Mouse (Mus musculus): ENCODE measurements around the gene Prkch.

Gene Prkch

DNA sequence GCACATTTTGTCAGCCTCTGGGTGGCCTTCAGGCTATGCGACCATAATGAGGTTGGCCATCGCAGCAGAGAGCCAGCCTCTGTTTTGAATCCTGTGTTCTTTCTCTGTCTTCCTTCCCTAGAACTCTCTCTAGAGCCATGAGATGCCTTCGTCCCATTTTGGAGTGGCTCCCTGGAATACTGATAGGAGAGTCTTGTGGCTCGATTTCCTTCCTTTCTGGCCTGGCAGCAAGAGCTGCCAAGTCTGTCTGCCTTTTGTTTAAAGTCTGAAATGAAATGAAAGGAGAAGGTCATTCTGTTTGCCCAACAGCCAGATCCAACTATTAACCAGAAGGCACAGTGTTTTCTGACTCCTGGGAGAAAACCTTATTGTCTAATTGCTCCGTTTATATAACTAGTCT lies 184.2 kb downstream of the Prkch start:
- no peak for DNase-seq

DNA sequence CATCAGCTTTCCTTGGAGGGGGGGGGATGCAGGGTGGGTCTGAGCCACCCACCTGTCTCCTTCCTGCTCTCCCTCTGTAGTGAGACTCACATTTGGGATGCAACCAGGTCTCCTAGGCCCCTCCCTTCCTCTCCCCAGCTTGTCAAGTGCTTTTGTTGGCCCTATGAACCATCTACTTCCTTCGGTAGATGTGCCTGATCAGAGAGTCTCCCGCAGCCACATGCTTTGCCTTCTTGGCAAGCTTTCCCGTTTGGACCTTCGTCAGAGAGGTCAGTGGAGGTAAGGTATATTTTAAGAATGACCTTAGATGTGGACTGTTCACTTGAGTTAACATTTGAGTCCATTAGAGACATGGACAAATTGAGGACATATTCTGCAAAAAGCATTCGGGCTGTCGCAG lies 184.9 kb downstream of the Prkch start:
- no peak for DNase-seq

DNA sequence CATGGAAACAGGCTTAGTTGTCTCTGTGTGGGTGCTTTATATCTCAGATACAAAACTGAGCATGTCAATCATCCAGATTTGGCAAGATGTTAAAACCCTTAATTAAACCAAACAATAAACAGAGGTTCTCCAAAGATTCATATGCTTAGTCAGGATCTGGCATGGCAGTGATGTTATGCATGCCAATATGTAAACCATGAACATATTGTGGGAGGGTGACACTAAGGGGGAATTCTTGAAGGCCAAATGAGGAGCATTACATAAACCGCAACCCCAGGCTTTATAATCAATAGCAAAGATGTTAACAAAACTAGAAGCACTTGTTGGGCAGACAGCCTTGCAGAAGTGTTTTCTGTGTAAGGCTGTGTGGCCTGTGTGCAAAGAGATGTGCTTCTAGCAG lies 186.2 kb downstream of the Prkch start:
- no peak for DNase-seq

DNA sequence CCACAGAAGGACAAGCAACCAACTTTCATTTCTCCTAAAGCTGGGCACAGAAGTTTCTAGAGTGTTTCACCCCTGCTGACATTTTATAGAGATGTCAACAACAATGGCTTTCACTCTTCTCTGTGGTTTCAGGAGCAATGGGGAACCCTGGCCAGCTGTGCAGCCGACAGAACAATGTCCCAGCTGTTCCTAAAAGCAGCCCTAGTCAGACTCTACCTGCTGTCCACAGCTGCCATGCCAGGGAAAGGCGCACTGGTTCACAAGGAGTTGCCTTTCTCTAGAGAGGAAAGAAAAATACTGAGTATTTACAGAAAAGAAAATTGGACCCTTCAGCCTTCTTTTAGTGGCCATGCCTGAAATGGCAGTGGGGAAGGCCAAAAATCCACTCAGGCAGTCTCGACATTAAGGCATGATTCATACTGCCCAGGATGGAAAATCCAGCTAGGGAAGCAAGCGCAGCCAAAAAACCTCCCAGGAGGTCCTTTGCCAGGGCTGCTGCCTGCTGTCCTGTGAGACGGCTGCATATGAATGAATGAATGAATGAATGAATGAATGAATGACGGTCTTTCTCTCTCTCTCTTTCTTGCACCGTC lies 190.3 kb downstream of the Prkch start:
- DNase-seq = no peak

DNA sequence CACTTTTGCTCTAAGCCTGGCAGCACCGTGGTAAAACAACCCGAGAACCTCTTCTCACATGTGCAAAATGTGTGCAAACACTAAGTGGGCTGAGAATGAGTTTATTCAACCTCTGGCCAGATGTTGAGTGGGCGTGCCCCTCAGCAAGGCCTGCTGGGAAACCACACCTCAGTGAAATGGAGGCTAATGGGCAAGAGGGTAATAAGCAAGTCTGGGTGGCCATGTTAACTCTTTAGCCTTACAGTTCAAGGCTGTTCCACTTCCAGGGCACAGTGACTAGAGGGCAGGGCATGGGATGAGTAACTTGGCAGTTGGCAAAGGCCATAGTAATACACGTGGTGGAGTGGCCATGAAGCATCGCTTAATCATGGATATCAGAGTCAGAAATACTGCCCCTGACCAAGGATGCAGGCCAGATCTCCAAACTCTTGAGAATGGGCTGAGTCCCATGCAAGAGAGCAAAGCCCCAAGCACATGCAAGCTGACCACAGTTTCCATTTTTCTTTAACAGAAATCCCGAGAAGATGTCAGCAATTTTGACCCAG lies 191.9 kb downstream of the Prkch start:
- DNase-seq = no peak

DNA sequence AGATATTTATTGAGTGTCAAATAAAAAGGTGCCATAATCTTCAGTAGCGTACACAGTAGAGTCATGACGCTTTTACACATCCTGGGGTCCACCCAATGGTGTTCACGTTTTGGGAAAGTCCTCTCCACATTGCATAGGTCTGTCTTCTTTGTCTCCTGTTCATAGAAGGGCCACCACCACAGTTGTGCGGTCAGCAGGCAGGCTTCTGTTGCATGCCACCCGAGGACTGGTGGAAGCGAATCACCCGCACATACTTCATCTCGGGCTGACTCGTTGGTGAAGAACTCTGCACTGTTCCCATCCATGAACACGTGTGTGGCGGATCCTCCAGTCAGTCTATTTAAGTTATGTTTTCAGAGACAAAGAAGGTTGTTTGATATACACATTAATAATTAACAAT lies 193.1 kb downstream of the Prkch start:
- DNase-seq = no peak

DNA sequence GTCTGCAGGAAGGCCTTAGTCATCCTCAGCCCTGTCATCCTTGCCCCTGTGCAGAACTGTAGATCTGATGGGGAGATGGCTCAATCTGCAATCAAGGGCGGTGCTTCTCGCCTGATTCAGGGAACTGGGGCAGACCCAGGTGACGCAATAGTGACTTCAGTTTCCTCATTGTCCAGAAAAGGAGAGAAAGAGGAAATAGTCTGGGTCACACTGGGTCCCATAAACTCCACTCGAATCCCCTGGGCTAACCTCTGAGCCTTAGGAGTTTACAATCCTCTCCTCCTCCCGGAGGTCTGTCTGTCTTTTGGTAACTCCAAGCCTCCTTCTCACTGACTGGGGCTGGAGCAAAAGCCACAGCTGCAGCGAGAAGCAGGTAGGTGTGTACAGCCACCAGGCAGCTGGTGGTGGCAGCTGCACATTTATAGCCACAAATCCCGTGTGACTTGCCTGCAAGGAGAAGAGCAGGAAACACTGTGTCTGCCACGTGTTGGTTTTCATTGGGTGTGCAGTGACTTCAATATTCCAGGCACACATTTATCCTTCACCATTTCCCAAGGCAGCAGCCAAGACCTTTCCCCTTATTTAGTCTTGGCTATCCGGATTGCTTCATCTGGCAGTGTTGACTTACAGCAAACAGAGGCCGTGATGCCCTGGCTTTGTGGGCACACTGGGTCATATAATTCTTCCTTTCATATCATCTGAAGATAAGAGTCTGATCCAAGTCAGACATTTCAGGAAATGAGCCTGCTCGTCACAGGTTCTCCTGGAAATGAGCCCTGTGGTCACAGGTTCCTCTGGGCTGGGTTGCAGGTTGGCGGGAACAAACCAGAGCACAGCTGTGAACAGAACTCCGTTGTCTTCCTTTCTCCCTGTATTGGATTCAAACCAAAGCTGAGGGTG lies 195.0 kb downstream of the Prkch start:
- DNase-seq = peak; percentile 67

DNA sequence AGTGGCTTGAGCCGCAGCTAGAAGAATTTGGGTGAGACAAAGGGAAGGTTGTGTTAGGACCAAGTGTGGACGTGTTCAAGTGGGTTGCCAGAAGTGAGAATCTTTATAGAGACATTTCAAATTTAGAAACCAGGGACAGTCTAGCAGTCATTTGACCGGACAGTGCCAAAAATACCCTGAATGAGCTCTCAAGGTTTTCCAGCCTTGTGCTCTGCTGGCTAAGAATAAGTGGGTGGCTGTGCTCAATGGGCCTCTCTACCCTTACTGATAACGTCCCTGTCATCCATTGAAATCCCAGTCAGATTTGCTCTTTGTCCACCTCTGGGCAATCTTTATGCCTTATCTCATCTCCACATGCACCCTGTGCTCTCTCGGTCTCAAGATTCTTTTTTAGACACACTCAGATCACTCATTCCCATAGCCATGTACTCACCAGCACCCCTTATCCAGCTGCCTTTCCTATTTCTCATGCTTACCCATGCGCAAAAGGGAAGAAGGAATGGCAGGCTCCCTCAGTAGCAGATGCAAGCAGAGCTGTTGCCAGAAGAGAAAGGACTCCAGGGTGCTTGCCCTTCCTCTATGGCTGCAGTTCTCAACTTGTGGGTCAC lies 196.9 kb downstream of the Prkch start:
- DNase-seq = no peak

DNA sequence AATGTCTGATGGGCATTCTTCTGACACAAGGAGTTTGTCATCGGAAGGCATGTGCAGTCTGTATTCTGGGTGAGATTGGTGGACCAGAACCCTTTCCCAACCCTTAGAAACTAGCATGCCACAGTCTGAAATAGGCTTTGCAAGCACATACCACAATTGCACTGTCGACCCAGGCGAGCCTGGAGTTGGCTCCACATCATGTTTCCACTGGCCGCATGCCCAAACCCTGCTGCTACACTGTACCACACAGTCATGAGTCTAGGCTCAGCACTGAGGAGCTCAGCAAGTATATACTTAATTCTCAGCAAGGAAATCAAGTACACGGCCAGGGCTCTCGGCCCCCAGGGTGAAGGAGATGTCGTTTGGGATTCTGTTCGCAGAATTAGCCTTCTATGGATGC lies 202.3 kb downstream of the Prkch start:
- DNase-seq = no peak

DNA sequence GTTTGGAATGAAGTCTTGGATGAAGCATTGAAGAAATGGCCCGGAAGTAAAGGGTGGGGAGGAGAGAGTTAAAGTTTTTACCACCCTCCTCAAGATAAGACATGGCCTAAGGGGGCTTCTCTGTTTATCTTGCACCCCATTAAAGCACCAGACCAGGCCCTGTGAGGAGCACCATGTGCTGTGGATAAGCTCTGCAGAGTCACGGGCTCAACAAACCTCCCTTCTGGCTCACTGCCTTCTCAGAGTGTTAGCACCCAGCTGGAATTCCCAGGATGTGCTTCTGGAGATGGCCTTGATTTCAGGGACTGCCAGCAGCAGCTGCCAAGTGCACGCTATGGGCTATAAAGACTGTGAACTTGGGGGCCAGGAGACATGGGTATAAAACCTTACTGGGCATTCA lies 204.3 kb downstream of the Prkch start:
- DNase-seq = no peak

DNA sequence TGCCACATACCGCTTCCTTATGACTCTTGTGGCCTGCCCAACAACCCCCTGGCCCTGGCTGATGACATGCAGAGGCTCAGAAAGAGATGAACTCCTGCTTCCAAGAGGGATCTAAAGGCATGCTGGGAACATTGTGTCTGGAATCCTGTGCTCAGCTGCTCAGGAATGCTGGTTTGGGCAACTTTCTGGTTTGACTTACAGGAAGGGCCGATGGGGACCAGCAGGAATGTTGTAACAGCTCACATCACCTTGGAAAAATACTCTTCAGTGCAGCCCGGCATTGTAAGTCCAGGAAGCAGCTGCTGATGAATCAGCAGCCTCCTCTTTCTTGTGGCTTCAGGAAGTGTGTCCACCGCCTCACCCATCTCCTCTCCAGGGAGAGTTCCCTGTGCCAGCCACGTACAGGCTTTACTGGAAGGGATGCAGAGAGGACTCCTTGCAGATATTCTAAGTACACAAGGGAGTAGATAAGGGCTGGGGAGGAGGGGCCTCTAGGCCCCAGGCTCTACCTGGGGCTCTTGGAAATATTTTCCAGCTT lies 206.0 kb downstream of the Prkch start:
- no peak for DNase-seq

DNA sequence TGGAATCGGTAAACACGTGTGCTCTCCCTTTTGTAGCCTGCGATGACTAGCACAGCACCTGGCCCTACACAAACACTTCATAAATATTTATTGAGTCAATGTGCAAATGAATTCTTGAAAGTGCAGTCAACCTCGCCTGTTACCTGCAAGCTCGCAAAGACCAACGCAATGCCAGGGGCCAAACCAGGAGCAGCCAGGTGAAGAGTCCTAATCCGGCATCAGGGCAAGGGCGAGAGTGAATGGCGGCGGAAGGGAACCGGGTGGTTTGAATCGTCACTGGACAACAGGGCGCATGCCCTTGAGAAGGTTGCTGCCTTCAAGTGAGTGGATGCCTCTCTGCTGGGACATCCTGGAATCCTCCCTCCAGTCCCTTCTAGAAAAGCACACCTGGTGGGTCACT lies 208.6 kb downstream of the Prkch start:
- no peak for DNase-seq

DNA sequence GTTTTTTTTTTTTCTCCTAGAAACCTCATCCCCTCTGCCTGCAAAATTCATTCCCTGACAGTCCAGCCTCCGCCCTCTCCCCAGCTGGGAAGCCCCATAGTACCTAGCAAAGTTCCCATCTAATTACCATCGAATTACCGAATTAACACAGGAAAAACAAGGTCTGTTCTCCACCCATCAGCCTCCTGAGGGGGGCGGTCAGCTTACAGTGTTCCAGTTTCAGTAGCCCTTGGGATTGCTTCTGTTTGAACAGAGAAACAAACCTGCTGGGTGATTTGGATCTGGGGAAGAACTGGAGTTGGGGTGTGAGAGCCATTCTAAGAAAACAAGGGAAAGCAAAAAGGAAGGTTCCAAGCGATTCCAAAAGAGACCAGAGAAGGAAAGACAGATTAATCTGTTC lies 209.1 kb downstream of the Prkch start:
- DNase-seq = no peak

DNA sequence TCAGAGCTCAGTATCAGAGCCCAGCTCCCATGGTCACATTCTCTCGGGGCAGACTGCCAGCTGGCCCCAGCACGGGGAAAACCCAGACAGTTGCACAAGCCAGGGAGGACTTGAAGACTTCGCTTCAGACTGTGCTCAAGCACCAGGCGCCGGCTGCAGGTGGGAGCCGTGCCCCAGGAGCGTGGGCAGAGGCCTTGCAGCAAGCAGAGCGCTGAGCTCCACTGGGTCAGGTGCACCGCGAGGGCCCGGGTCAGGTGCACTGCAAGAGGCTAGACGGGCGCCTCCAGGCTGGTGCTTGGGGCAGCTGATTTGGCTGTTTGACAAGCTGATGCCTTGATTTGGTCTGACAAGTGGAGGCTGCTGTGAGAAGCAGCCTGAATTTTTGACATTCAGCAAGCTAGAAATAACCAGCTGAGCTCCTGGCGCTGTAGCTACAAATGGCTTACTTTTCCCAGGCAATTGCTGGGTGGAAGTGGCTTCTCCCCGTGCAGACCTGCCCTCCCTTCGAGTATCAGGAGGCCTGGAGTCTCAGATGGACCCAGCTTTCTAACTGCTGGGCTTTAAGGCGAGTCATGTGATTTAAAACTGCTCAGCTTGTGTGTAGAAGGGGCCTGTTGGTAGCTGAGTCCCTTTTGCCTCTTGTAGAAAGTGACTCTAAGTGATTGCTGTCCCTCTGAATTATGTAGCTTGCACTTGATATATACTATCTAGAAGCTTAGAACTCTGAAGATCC lies 209.7 kb downstream of the Prkch start:
- DNase-seq = peak; percentile 77

DNA sequence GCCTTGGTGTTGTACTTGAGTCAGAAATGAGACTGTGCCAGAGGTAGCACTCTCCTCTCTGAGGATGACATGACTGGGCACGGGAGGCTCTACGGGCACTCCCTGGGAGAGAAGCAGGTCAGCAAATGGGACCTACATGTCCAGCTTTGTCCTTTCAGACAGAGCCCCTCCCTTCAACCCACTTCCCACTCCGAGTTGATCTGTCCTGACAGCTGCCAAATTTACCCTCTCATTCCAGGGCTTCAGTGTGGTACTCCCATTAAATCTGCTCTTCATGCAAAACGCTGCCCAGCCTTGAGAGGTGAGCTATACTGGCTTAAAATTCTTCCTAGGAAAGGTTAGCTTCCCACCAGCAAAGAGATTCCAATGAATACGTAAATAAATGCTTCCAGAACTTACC lies 215.1 kb downstream of the Prkch start:
- DNase-seq = no peak

DNA sequence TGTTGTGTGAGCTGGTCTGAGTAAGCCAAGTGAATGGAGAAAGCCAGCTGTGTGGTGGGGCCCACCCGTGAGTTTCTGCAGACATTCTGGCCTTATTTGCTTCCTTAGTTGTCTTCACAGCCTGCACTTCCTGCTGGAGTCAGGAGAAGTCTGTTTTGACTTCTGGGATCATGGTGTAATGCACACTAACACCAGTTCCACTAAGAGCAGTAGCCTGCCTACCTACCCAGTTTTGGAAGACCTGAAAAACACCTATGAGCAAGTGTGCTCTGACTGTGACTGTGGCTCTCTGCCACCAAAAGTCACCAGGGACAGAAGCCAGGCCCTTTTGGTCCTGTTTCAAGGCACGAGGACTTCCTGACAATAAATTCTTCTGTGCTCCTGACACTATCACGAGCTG lies 216.3 kb downstream of the Prkch start:
- DNase-seq = no peak

DNA sequence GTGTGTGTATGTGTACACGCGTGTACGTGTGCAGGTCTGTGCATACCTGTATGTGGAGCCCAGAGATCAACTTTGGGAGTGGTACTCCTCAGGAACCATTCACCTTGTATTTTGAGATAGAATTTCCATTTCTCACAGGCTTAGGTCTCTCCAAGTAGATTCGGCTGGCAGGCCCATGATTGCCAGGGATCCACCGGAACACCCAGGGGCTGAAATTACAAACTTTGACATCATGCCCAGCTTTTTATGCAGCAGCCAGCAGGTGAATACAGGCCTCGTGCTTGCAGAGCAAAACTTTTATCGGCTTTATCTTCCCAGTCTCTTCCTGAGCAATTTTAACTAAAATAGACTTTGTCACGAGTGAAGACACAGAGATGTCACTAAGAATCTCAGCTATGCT lies 217.2 kb downstream of the Prkch start:
- no peak for DNase-seq

DNA sequence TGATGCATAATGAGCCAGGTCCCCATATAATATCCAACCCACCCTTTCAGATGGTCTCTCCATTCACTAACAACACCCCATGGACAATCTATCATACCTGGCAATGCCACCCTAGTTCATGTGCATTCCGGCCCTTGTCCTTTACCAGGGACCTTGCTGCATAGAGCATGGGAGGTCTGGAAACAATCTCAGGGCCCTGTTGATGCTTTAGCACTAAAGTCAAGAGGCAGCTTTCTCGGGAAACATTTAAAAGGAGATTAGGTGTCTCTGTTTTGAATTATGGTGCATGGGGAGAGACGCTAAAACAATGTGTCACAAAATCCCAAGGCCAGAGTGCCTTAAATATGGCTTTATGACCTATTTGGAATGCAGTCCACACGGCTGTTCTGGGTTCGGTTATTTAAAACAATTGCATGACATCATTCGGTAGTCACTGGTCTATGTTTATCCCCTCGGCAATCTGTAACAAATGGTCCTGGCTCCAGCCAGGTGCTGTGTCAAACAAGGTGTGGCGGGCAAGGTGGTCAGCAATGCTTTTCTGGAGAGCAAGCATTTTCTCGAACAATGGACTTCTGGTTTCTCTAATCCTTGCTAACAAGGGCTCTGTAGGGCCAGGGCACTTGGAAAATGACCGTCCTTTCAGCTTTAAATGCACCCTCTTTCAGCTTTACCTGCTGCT lies 217.9 kb downstream of the Prkch start:
- DNase-seq = no peak

DNA sequence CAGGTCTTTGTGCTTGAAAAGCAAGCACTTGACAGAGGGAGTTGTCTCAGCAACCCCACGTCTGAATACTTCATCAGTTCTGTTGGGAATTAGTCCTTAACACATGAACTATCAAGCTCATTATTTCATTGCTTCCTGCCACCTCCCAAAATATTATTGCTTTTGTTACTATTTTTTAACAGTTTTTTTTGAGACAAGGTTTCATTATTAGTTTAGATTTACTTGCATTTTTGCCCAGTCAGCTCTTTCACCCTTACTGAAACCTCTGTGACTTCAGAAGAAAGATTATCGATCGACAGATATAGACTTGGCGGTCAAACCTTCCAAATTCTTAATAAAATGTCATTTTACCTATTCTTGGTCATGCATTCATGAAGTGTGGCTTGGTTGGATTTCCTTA lies 219.3 kb downstream of the Prkch start:
- DNase-seq = no peak

DNA sequence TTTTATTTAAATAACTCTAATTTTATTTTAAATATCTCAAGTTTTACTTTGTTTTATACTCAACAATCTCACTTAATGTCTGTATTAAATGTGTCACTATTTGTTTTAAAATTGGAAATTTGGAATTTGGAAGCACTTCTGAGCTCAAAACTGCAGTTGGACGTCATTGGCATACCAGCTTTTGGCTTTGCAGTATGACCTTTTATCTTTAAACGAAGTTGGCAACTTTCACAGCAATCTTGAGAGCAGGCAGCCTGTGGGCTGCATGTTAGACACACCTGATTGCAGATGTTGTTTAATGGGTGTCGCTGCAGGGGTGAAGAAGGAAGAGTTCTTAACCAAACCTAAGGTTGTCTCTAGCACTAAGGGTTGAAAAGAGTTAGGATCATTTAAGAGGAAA lies 220.9 kb downstream of the Prkch start:
- DNase-seq = no peak

DNA sequence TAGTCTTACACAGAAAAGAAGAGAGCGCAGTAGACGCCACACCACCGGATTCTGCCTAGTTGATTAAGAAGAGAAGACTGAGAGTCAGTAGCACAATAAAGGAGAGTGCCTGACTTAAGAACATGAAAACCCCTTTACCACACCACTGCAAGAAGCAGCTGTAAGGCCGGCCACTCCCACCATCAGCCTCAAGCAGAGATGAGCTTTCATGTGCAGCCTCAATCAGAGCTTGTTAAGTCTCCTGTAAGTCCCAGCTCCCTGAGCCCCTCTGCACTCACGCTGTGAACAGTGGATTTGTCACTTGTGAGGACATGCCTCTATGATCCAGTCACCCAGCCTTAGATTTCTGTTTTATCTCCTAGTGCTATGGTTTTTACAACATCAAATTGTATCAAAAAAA lies 221.4 kb downstream of the Prkch start:
- no peak for DNase-seq

DNA sequence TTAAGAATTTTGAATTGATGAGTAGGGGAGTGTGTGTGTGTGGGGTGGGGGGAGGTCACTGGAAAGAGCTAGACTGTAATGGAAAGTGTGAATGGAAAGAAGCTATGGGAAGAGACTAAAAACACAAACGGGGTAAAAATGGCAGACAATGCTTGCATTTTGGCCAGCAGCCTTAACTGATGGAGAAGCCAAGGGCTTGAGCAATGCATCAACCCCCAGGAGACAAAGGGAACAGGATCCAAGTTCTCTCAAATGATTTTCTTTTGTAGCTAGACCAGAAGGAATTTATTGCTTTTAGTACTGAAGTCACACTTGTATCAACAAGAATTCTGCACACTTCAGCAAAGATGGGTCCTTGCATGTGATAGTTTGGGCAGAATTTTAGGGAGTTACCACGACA lies 222.6 kb downstream of the Prkch start:
- no peak for DNase-seq

All from thymus, postnatal 4 days (tissue).